ENCODE assay signal across 7 mouse cellular contexts in the genomic region with DNA sequence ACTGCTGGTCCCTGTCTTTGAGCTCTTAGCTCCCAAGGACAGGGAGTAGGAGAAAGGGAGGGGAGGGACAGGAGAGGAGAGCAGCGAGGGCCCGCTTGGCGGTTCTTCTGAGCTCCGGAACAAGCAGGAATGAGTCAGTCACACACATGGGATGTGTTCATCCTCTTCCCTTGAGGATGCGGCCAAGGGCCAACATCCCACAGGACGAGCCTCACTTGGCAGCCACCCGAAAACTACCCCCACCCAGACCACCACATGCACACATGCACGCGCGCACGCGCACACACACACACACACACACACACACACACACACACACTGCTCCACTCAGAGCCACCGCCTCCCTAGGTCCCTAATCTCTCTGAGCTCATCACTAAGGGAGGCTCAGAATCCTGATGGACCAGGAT.
DNase-seq lines count a peak whose midpoint lies in the region; ATAC-seq and TF ChIP-seq lines count a peak whose summit lies in the region.

No protein-coding gene starts in this region.

- WGBS in embryonic facial prominence, embryonic 11.5 days = 64% methylated on average over 13 of the region's 13 CpGs

- H3K9me3 ChIP-seq in embryonic facial prominence, embryonic 11.5 days (replicated peaks; ENCODE audit: control insufficient read depth, low read length) = no peaks in the 10 kb centered on the region

- peaks cover 5% of the 10 kb centered on the region for H3K4me1 ChIP-seq in embryonic facial prominence, embryonic 11.5 days (ENCODE audit: control insufficient read depth, insufficient read depth, low read length)

- 0 out of 2 replicates have a peak, but pooled peaks have one; percentile 14 for ATAC-seq in embryonic facial prominence, embryonic 11.5 days (replicated peaks; ENCODE audit: insufficient number of reproducible peaks, low FRiP score, low TSS enrichment, low read depth)

- H3K36me3 ChIP-seq in embryonic facial prominence, embryonic 11.5 days (replicated peaks; ENCODE audit: control insufficient read depth, insufficient read depth, low read depth, low read length) = no peaks in the 10 kb centered on the region

- no peak for DNase-seq in layer of hippocampus, adult 2 months (ENCODE audit: low spot score in 2 of 2)
- DNase-seq in layer of hippocampus, adult 9-10 months (ENCODE audit: low spot score) = no peak
- peak; percentile 42 for DNase-seq in adrenal gland, postnatal 25 days
- DNase-seq in embryonic facial prominence, embryonic 11.5 days (ENCODE audit: low spot score) = no peak
- DNase-seq in left cerebral cortex, postnatal 4 days = peak; percentile 41
- DNase-seq in spleen, postnatal 36 days (ENCODE audit: low spot score in 2 of 2) = no peak
- DNase-seq in gastrocnemius, postnatal 36 days = no peak

- H3K4me3 ChIP-seq in layer of hippocampus, adult 2 months = no peak overlapping the region
- H3K4me3 ChIP-seq in embryonic facial prominence, embryonic 11.5 days (ENCODE audit: low read depth, low read length) = no peak overlapping the region

- H3K9ac ChIP-seq in embryonic facial prominence, embryonic 11.5 days (replicated peaks; ENCODE audit: low read length) = no peak overlapping the region

- no peak for TF ChIP-seq CTCF in layer of hippocampus, adult 2 months (conservative IDR thresholded peaks at IDR 0.05)

- no peak overlapping the region for H3K4me2 ChIP-seq in embryonic facial prominence, embryonic 11.5 days (ENCODE audit: low read depth, low read length)

- intact Hi-C loops in left cerebral cortex, postnatal 4 days (cut with DNase I) = no loop called here
- intact Hi-C loops in gastrocnemius, postnatal 36 days (cut with DNase I) = loop anchor here (5.0 kb wide), 1 partner anchor 34 kb away; no protein-coding TSS in a partner anchor

- H3K27me3 ChIP-seq in embryonic facial prominence, embryonic 11.5 days (ENCODE audit: control insufficient read depth, insufficient read depth, low read length) = no peaks in the 10 kb centered on the region

- peak overlapping the region; percentile 48; the same call in 1 of the 2 replicates for H3K27ac ChIP-seq in layer of hippocampus, adult 2 months
- no peak overlapping the region for H3K27ac ChIP-seq in embryonic facial prominence, embryonic 11.5 days (replicated peaks; ENCODE audit: low read depth, low read length)

Comparison
In these comparisons a context has a peak if more than half of its experiments do, and no peak if none do; other contexts are left out.
1. DNase-seq: peak in adrenal gland, postnatal 25 days (single experiment) and left cerebral cortex, postnatal 4 days (single experiment); none in layer of hippocampus, adult 2 months (0 of 2), layer of hippocampus, adult 9-10 months (single experiment), embryonic facial prominence, embryonic 11.5 days (single experiment), spleen, postnatal 36 days (0 of 2) and gastrocnemius, postnatal 36 days (0 of 2).